Mouse (Mus musculus): ENCODE results near the gene Gm5965. TPM values are rescaled to one million over a fixed set of nuclear protein-coding genes. Genes with fewer than 3 reads are reported as not detected.

Gm5965 gene
- not detected in 2 replicates for polyA plus RNA-seq (2012; ENCODE audit: low replicate concordance)

DNA sequence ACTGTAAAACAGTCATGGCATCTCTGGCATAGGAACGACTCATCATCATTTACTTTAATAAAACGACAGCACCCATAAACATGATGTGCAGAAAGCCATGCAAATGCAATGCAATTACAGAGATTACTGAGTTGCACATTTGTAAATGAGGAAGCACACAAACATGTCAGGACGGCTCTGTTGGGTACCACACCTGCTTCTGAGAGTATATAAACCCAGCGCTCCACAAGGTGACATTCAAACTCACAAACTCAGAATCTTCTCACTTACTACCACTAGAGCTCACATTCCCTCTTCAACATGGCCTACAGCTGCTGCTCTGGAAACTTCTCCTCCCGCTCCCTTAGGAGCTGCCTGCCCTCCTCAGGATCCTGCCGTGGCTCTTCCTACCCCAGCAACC, at the start of gene Gm5965:
TSS of gene Gm5965 (plus strand) at position 301 of the 400 bp plus-strand sequence.

DNA sequence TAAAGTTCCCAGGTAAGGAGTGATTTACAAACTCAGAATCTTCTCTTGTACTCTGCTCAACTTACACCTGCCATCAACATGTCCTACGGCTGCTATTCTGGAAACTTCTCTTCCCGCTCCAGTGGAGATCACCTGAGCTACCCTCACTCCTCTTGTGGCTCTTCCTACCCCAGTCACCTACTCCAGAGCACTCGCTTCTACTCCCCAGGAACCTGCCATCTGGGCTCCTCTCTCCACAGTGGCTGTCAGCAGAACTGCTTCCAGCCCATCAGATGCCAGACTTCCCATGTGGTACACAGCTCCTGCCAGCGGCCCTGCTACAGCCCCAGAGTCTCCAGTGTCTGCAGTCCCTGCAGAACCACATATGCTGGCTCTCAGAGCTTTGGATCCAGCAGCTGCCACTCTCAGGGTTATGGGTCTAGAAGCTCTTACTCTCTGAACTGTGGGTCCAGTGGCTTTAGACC, 48.9 kb upstream of the Gm5965 start, which contains the start of gene Krtap13-1:
TSS of gene Krtap13-1 (plus strand) at position 51 of the 464 bp plus-strand sequence.

DNA sequence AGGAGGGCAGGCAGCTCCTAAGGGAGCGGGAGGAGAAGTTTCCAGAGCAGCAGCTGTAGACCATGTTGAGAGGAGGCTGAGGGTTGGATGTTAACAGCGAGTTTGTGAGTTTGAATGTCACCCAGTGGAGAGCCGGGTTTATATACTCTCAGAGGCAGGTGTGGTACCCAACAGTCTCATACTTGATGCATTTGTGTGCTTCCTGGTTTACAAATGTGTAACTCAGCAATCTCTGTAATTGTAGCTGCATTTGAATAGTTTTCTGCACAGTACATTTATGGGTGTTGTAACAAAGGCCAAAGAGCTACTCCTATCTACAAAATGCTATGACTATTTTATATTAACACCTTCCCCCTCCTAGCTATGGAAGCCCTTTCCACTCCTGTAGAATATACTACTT, 26.2 kb upstream of the Gm5965 start, which contains the start of gene Krtap13:
TSS of gene Krtap13 (minus strand) at position 101 of the 400 bp plus-strand sequence.

DNA sequence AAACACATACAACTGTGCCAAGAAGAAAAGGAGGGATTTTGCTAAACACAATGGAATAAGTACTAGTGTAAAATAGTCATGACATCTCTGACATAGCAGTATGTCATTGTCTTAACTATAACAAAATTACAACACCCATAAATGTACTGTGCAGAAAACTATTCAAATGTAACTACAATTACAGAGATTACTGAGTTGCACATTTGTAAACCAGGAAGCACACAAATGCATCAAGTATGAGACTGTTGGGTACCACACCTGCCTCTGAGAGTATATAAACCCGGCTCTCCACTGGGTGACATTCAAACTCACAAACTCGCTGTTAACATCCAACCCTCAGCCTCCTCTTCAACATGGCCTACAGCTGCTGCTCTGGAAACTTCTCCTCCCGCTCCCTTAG, 19.1 kb upstream of the Gm5965 start, which contains the start of gene 2310034C09Rik:
TSS of gene 2310034C09Rik (plus strand) at position 301 of the 400 bp plus-strand sequence.

DNA sequence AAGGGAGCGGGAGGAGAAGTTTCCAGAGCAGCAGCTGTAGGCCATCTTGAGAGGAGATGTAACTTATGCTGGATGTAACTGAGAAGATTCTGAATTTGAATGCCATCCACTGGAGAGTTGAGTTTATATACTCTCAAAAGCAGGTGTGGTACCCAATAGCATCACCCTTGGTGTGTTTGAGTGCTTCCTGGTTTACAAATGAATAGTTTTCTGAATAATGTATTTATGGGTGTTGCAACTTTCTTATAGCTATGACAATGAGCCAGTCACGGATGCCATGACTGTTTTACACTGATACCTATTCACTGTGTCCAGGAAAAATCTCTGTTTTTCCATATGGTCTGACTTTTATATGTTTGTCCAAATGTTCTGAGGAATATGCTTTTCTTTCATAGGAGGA, 3.6 kb upstream of the Gm5965 start, which contains the start of gene 2310057N15Rik:
TSS of gene 2310057N15Rik (minus strand) at position 101 of the 400 bp plus-strand sequence.

DNA sequence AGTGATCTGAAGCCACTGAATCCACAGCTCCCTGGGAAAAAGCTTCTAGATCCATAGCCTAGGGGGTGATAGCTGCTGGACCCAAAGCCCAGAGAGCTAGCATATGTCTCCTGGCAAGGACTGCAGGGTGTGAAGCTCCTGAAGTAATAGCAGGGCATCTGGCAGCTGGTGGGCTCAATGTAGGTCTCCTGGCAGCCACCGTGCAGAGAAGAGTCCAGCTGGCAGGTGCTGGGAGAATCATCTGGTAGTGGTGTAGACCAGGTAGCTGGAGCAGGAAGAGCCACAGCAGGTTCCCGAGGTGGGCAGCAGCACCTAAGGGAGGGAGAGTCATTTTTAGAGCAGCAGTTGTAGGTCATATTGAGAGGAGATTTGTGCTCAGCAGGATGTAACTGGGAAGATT, 34.1 kb downstream of the Gm5965 start, which contains the start of gene Gm20741:
TSS of gene Gm20741 (minus strand) at position 394 of the 400 bp plus-strand sequence.

DNA sequence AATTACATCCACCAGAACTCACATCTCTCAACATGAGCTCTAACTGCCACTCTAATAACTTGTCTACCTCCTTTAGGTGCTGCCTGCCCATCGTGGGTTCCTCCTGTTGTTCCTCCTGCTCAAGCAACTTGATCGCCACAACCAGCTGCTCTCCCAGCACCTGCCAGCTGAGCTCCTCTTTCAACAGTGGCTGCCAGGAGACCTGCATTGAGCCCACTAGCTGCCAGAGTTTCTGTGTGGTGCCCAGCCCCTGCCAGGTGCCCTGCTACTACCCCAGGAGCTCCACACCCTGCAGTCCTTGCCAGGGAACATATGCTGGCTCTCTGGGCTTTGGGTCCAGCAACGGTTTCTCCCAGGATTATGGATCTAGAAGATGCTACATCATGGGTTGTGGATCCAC, 42.4 kb downstream of the Gm5965 start, which contains the start of gene Krtap15:
TSS of gene Krtap15 (plus strand) at position 150 of the 400 bp plus-strand sequence.

DNA sequence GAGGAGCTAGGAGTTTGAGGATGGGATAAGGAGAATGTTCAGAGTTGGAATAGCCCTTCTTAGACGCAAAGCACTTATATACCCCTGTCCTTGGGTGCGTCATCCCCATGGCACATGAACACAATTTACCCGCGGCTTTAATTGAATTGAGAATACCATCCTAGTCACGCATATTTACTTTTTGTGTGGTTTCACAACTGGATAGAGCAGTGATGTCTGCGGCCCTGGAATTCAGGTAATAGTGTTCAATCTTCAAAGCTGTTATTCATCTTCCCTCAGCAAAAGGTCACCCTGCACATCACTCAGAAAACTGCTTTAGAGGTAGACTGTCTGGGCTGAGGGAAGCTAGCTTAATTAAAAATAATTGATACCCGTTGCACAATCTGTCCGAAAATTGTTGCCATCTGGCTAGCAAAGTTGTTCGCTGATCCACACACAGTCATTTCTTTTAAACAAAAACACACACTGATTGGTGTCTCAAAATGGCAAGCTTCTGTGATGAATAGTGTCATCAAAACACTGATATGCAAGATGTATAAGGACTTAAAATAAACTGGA, 48.5 kb downstream of the Gm5965 start, which contains the start of gene Krtap14:
TSS of gene Krtap14 (minus strand) at position 51 of the 558 bp plus-strand sequence.

Other genes with a start within 250 kb of the Gm5965 start
- gene Cldn8, start 214.7 kb upstream of the Gm5965 start, polyA plus RNA-seq (2012; ENCODE audit: low replicate concordance): not detected in 2 replicates
- gene Krtap24-1, start 165.6 kb upstream of the Gm5965 start, polyA plus RNA-seq (2012; ENCODE audit: low replicate concordance): not detected in 2 replicates
- not detected in 2 replicates for gene 2310079G19Rik, start 150.2 kb upstream of the Gm5965 start, polyA plus RNA-seq (2012; ENCODE audit: low replicate concordance)
- not detected in 2 replicates for gene Krtap26-1, start 130.1 kb upstream of the Gm5965 start, polyA plus RNA-seq (2012; ENCODE audit: low replicate concordance)
- gene Krtap27-1, start 106.2 kb upstream of the Gm5965 start, polyA plus RNA-seq (2012; ENCODE audit: low replicate concordance): not detected in 2 replicates
- gene 2310061N02Rik, start 69.9 kb upstream of the Gm5965 start, polyA plus RNA-seq (2012; ENCODE audit: low replicate concordance): not detected in 2 replicates
- not detected in 2 replicates for gene Krtap13-1, start 49.0 kb upstream of the Gm5965 start, polyA plus RNA-seq (2012; ENCODE audit: low replicate concordance)
- gene Krtap13, start 26.3 kb upstream of the Gm5965 start, polyA plus RNA-seq (2012; ENCODE audit: low replicate concordance): not detected in 2 replicates
- gene 2310034C09Rik, start 19.0 kb upstream of the Gm5965 start, polyA plus RNA-seq (2012; ENCODE audit: low replicate concordance): not detected in 2 replicates
- not detected in 2 replicates for gene 2310057N15Rik, start 3.7 kb upstream of the Gm5965 start, polyA plus RNA-seq (2012; ENCODE audit: low replicate concordance)
- gene Gm20741, start 34.3 kb downstream of the Gm5965 start, polyA plus RNA-seq (2012; ENCODE audit: low replicate concordance): not detected in 2 replicates
- gene Krtap15, start 42.3 kb downstream of the Gm5965 start, polyA plus RNA-seq (2012; ENCODE audit: low replicate concordance): not detected in 2 replicates
- not detected in 2 replicates for gene Krtap14, start 48.2 kb downstream of the Gm5965 start, polyA plus RNA-seq (2012; ENCODE audit: low replicate concordance)
- gene Krtap19-1, start 91.5 kb downstream of the Gm5965 start, polyA plus RNA-seq (2012; ENCODE audit: low replicate concordance): not detected in 2 replicates
- gene Krtap19-2, start 96.4 kb downstream of the Gm5965 start, polyA plus RNA-seq (2012; ENCODE audit: low replicate concordance): not detected in 2 replicates
- gene Krtap19-3, start 100.1 kb downstream of the Gm5965 start, polyA plus RNA-seq (2012; ENCODE audit: low replicate concordance): not detected in 2 replicates
- not detected in 2 replicates for gene Krtap19-4, start 107.2 kb downstream of the Gm5965 start, polyA plus RNA-seq (2012; ENCODE audit: low replicate concordance)
- not detected in 2 replicates for gene Krtap19-5, start 118.6 kb downstream of the Gm5965 start, polyA plus RNA-seq (2012; ENCODE audit: low replicate concordance)
- not detected in 2 replicates for gene Krtap19-9b, start 154.4 kb downstream of the Gm5965 start, polyA plus RNA-seq (2012; ENCODE audit: low replicate concordance)
- gene Krtap16-3, start 185.0 kb downstream of the Gm5965 start, polyA plus RNA-seq (2012; ENCODE audit: low replicate concordance): not detected in 2 replicates
- not detected in 2 replicates for gene Krtap22-2, start 232.9 kb downstream of the Gm5965 start, polyA plus RNA-seq (2012; ENCODE audit: low replicate concordance)
- gene Gm10229, start 237.4 kb downstream of the Gm5965 start, polyA plus RNA-seq (2012; ENCODE audit: low replicate concordance): not detected in 2 replicates